ENCODE assay signal across 7 mouse cellular contexts in the genomic region with DNA sequence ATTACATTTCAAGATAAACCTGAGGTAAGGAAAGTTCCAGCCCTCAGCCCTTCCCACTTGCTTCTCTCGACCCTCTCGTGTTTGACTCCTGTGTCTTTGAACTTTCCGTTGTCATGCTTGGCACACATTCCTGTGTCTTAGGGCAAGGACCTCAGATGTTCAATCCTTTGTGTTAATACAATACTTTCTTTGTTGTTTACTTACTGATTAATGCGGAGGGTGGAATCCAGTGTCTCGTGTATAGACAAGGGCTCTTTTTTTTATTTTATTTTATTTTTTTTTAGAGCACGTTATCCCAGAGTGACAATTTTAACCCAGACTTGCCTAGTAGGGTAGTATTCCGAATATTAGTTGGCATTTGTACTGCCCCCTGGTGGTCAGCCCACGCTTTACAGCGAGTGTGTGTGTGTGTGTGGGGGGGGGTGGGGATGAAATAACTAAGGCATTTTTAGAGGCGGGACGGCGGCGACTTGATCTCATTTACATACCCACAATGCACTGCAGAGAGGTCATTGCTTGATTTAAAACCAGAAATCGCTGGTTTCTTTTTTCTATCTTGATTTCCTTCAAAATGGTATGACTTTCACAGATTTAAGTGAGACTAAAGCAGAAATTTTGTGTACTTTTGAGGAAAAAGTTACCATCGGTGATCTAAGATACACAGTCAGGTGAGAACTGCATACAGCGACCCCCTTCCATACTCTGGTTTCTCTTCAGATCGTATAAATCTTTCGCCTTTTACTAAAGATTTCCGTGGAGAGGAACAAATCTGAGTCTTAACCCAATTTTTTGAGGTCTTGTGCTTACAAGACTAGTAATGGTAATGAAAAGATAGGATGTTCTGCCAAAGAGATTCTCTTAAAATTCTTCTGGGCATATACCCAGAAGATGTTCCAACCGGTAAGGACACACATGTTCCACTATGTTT. TPM values are rescaled to one million over a fixed set of nuclear protein-coding genes. Genes with fewer than 3 reads are reported as not detected.
A peak's percentile ranks its signal among the peaks of the same experiment; 100 is the strongest.
DNase-seq lines count a peak whose midpoint lies in the region; ATAC-seq and TF ChIP-seq lines count a peak whose summit lies in the region.

No protein-coding gene starts in this region.

- intact Hi-C loops in heart, postnatal 25 days (cut with DNase I) = no loop called here

- peak; percentile 97 for DNase-seq in MEL-GATA-1-ER (ENCODE audit: extremely low read depth, low read depth)
- DNase-seq in heart, postnatal 25 days (ENCODE audit: low spot score) = peak; percentile 31
- peak; percentile 48 for DNase-seq in layer of hippocampus, postnatal 14 days (ENCODE audit: low spot score in 2 of 2)
- peak; percentile 66 for DNase-seq in spleen, adult 12 weeks (ENCODE audit: low spot score)

- no peaks in the 10 kb centered on the region; the same call in 1 of the 2 replicates for H3K4me1 ChIP-seq in bone marrow, adult 2 months (ENCODE audit: control insufficient read depth, insufficient read depth, low read length)

- no peak for TF ChIP-seq POLR2A in bone marrow, adult 2 months (IDR thresholded peaks at IDR 0.05; ENCODE audit: borderline replicate concordance, control insufficient read depth, low read depth, low read length)

- H3K4me3 ChIP-seq in bone marrow, adult 2 months (replicated peaks; ENCODE audit: control insufficient read depth, low read depth, low read length) = no peak overlapping the region
- H3K4me3 ChIP-seq in macrophage (ENCODE audit: inconsistent target) = no peak overlapping the region; the same call in 1 of the 2 replicates

- H3K36me3 ChIP-seq in macrophage (ENCODE audit: inconsistent target) = no peaks in the 10 kb centered on the region

- TF ChIP-seq CTCF in bone marrow, adult 2 months (IDR thresholded peaks at IDR 0.05; ENCODE audit: control insufficient read depth, insufficient read depth, low read length) = peak; percentile 72

- no peak overlapping the region for H3K27ac ChIP-seq in bone marrow, adult 2 months (ENCODE audit: control insufficient read depth, insufficient read depth, low read depth, low read length, poor library complexity)
- H3K27ac ChIP-seq in macrophage = peak overlapping the region; percentile 44

- peak; percentile 80 for ATAC-seq in erythroblast, adult 5-6 weeks (replicated peaks; ENCODE audit: low FRiP score, poor library complexity, severe bottlenecking)

- 10% methylated on average over 20 of the region's 20 CpGs for WGBS in bone marrow, adult 2 months
- 19% methylated on average over 20 of the region's 20 CpGs for WGBS in macrophage (ENCODE audit: missing documents)

- no peaks in the 10 kb centered on the region for H3K79me2 ChIP-seq in macrophage (ENCODE audit: inconsistent target)

RNA-seq across cellular contexts. Expression of a gene that starts 28.0 kb away (rescaled TPM):
- polyA plus RNA-seq in bone marrow, adult 2 months (2011; ENCODE audit: insufficient read depth, insufficient read length, low replicate concordance, missing spikeins) = 18.5 and 33.6 TPM in 2 replicates
- 11.5 and 16.7 TPM in 2 replicates for total RNA-seq in erythroblast, adult 5-6 weeks (2015; ENCODE audit: low replicate concordance)
- total RNA-seq in erythroblast, adult 5-6 weeks (2017; ENCODE audit: low replicate concordance) = 13.2 and 14.5 TPM in 2 replicates
- under 1 TPM; 0.31 to 0.34 TPM for total RNA-seq in heart, postnatal 25 days (2021)
- 1 to 10 TPM; 1.3 to 1.7 TPM for total RNA-seq in layer of hippocampus, postnatal 14 days (2021)
- total RNA-seq in macrophage (2018; cell fraction: chromatin; rRNA removed) = 10 to 100 TPM in 2 of 26 experiments, 1 to 10 TPM in 14, under 1 TPM in 8, not detected in 2; 0.30 to 12.9 (median 1.6) TPM
- total RNA-seq in macrophage (2018; cell fraction: cytosol; rRNA removed) = 1 to 10 TPM in 12 of 26 experiments, under 1 TPM in 14; 0.27 to 3.4 (median 0.82) TPM
- total RNA-seq in macrophage (2018; cell fraction: nucleus; rRNA removed) = 1 to 10 TPM in 10 of 26 experiments, under 1 TPM in 14, not detected in 2; 0.25 to 7.8 (median 0.80) TPM
- polyA plus RNA-seq in macrophage (2018) = 0.26 to 3.5 TPM (median 2.9 TPM) in 3 replicates

RNA-seq across cellular contexts. Expression of a gene that starts 41.3 kb away (rescaled TPM):
- 1.7 TPM in 1 of 2 replicates, not detected in the other for polyA plus RNA-seq in bone marrow, adult 2 months (2011; ENCODE audit: insufficient read depth, insufficient read length, low replicate concordance, missing spikeins)
- 1.9 and 4.0 TPM in 2 replicates for total RNA-seq in erythroblast, adult 5-6 weeks (2015; ENCODE audit: low replicate concordance)
- 1.9 TPM in 1 of 2 replicates, not detected in the other for total RNA-seq in erythroblast, adult 5-6 weeks (2017; ENCODE audit: low replicate concordance)
- total RNA-seq in heart, postnatal 25 days (2021) = 10 to 100 TPM; 23.8 to 30.3 TPM
- total RNA-seq in layer of hippocampus, postnatal 14 days (2021) = 1 to 10 TPM; 3.5 to 5.1 TPM
- total RNA-seq in macrophage (2018; cell fraction: chromatin; rRNA removed) = 1 to 10 TPM in 1 of 26 experiments, under 1 TPM in 4, not detected in 21; 0.46 to 1.0 (median 0.55) TPM
- total RNA-seq in macrophage (2018; cell fraction: cytosol; rRNA removed) = under 1 TPM in 21 of 26 experiments, not detected in 5; 0.15 to 0.93 (median 0.44) TPM
- under 1 TPM in 5 of 26 experiments, not detected in 21; 0.60 to 0.82 (median 0.72) TPM for total RNA-seq in macrophage (2018; cell fraction: nucleus; rRNA removed)
- polyA plus RNA-seq in macrophage (2018) = 0.20 TPM in 1 of 3 replicates, not detected in the others

RNA-seq across cellular contexts. Expression of a gene that starts 41.5 kb away (rescaled TPM):
- polyA plus RNA-seq in bone marrow, adult 2 months (2011; ENCODE audit: insufficient read depth, insufficient read length, low replicate concordance, missing spikeins) = not detected in 2 replicates
- total RNA-seq in erythroblast, adult 5-6 weeks (2015; ENCODE audit: low replicate concordance) = not detected in 2 replicates
- not detected in 2 replicates for total RNA-seq in erythroblast, adult 5-6 weeks (2017; ENCODE audit: low replicate concordance)
- not detected for total RNA-seq in heart, postnatal 25 days (2021)
- total RNA-seq in layer of hippocampus, postnatal 14 days (2021) = 1 to 10 TPM; 1.1 to 1.4 TPM
- not detected for total RNA-seq in macrophage (2018; cell fraction: chromatin; rRNA removed)
- not detected for total RNA-seq in macrophage (2018; cell fraction: cytosol; rRNA removed)
- not detected for total RNA-seq in macrophage (2018; cell fraction: nucleus; rRNA removed)
- polyA plus RNA-seq in macrophage (2018) = not detected in 3 replicates

RNA-seq across cellular contexts. Expression of a gene that starts 54.4 kb away (rescaled TPM):
- polyA plus RNA-seq in bone marrow, adult 2 months (2011; ENCODE audit: insufficient read depth, insufficient read length, low replicate concordance, missing spikeins) = 2,334 and 3,425 TPM in 2 replicates
- total RNA-seq in erythroblast, adult 5-6 weeks (2015; ENCODE audit: low replicate concordance) = 981 and 1,137 TPM in 2 replicates
- total RNA-seq in erythroblast, adult 5-6 weeks (2017; ENCODE audit: low replicate concordance) = 281 and 366 TPM in 2 replicates
- 100 to 1,000 TPM; 571 to 648 TPM for total RNA-seq in heart, postnatal 25 days (2021)
- 100 to 1,000 TPM; 436 to 472 TPM for total RNA-seq in layer of hippocampus, postnatal 14 days (2021)
- total RNA-seq in macrophage (2018; cell fraction: chromatin; rRNA removed) = 100 to 1,000 TPM in 3 of 26 experiments, 10 to 100 TPM in 23; 30.7 to 242 (median 63.9) TPM
- total RNA-seq in macrophage (2018; cell fraction: cytosol; rRNA removed) = 1,000 to 10,000 TPM in 9 of 26 experiments, 100 to 1,000 TPM in 17; 488 to 1,366 (median 810) TPM
- total RNA-seq in macrophage (2018; cell fraction: nucleus; rRNA removed) = 100 to 1,000 TPM in 24 of 26 experiments, 10 to 100 TPM in 2; 69.8 to 283 (median 141) TPM
- 353 to 1,289 TPM (median 973 TPM) in 3 replicates for polyA plus RNA-seq in macrophage (2018)

Comparison
In these comparisons a context has a peak if more than half of its experiments do, and no peak if none do; other contexts are left out.
1. DNase-seq: peak in every context shown above with its lines; median percentile 97 in MEL-GATA-1-ER; 66 in spleen, adult 12 weeks; 48 in layer of hippocampus, postnatal 14 days; 31 in heart, postnatal 25 days.
2. RNA of a gene that starts 28.0 kb away (total RNA-seq): 11.5 to 16.7 TPM in erythroblast, adult 5-6 weeks; 1.3 to 1.7 TPM in layer of hippocampus, postnatal 14 days and 0.31 to 0.34 TPM in heart, postnatal 25 days; every median in the first group is over 4 times any median in the second.
3. RNA of a gene that starts 41.3 kb away (total RNA-seq): 23.8 to 30.3 TPM in heart, postnatal 25 days; 3.5 to 5.1 TPM in layer of hippocampus, postnatal 14 days and 1.9 to 4.0 TPM in erythroblast, adult 5-6 weeks; every median in the first group is over 4 times any median in the second.